ENCODE assay signal across 28 mouse cellular contexts in the genomic region with DNA sequence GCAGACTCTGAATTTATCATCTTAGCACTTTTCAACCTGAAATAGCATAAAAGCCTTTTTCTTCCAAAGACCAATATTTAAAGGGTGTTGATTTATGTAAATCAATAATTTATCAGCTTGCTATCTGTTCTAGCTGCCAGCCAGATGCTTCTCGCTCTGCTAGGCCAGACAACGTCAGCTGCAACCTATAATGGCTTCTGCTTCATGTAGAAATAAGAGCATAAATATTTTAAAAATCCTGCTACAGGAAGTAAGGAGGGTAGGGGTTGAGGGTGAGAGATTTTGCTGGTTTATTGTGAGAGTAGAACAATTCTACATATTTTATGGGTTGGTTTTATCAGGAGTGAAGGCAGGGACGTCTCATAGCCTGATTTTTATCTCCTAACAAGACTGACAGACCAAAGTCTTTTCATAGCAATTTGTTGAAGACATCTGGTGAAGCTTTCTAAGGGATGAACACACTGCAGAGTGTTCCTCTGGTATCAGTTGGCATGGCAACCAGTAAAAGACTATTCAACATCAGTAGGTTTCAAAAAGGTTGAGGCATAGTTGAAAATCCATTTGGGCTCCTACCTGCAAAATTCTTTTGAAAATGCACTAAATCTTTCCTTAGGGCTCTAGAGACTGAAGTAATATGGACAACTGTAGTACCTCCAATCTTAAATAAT.
A peak's percentile ranks its signal among the peaks of the same experiment; 100 is the strongest.
DNase-seq lines count a peak whose midpoint lies in the region; ATAC-seq and TF ChIP-seq lines count a peak whose summit lies in the region.
"Had no signal": no experiment of that assay in that cellular context is flagged by ENCODE, and none has a peak within 500 bp of the region (broad histone marks: within the 10 kb centered on the region; RNA-seq: fewer than 3 reads in every experiment).

No protein-coding gene starts in this region.

- WGBS in forebrain, postnatal 0 days, result 51% methylated on average over 3 of the region's 3 CpGs
- 74% methylated on average over 3 of the region's 3 CpGs for WGBS in forebrain, embryonic 13.5 days
- 61% methylated on average over 3 of the region's 3 CpGs for WGBS in midbrain, embryonic 12.5 days
- WGBS in midbrain, embryonic 11.5 days, result 63% methylated on average over 3 of the region's 3 CpGs
- 45% methylated on average over 3 of the region's 3 CpGs for WGBS in midbrain, embryonic 14.5 days
- WGBS in cerebellum, adult 2 months, result 60% methylated on average over 3 of the region's 3 CpGs

- no peak overlapping the region for H3K9ac ChIP-seq in forebrain, postnatal 0 days
- no peak overlapping the region for H3K9ac ChIP-seq in forebrain, embryonic 13.5 days
- no peak overlapping the region for H3K9ac ChIP-seq in midbrain, embryonic 12.5 days (replicated peaks)
- H3K9ac ChIP-seq in midbrain, embryonic 11.5 days (ENCODE audit: low read length), result no peak overlapping the region
- H3K9ac ChIP-seq in midbrain, embryonic 14.5 days (replicated peaks; ENCODE audit: low read length), result no peak overlapping the region
- H3K9ac ChIP-seq: embryonic facial prominence, embryonic 12.5 days; limb, embryonic 15.5 days; liver, embryonic 14.5 days; lung, embryonic 15.5 days; neural tube, embryonic 13.5 days had no signal

- H3K27ac ChIP-seq in forebrain, postnatal 0 days (ENCODE audit: low read depth, low read length), result no peak overlapping the region
- H3K27ac ChIP-seq in forebrain, embryonic 13.5 days, result no peak overlapping the region
- H3K27ac ChIP-seq in midbrain, embryonic 12.5 days (replicated peaks), result no peak overlapping the region
- H3K27ac ChIP-seq in midbrain, embryonic 11.5 days (ENCODE audit: low read depth, low read length), result no peak overlapping the region
- H3K27ac ChIP-seq in midbrain, embryonic 14.5 days (replicated peaks; ENCODE audit: low read depth, low read length), result no peak overlapping the region
- H3K27ac ChIP-seq in cerebellum, adult 2 months (ENCODE audit: insufficient read depth, low read length), result no peak overlapping the region
- H3K27ac ChIP-seq: embryonic facial prominence, embryonic 12.5 days; heart, embryonic 10.5 days; hindbrain, embryonic 10.5 days; limb, embryonic 15.5 days; liver, embryonic 14.5 days; lung, embryonic 15.5 days; neural tube, embryonic 13.5 days; stomach, postnatal 0 days had no signal

- no peak for TF ChIP-seq CTCF in forebrain, postnatal 0 days (IDR thresholded peaks at IDR 0.05; ENCODE audit: low read depth)
- TF ChIP-seq CTCF in cerebellum, adult 2 months (IDR thresholded peaks at IDR 0.05; ENCODE audit: borderline replicate concordance, insufficient read depth, low read depth, low read length), result no peak

- no peaks in the 10 kb centered on the region for H3K4me1 ChIP-seq in forebrain, postnatal 0 days (ENCODE audit: insufficient read depth)
- no peaks in the 10 kb centered on the region for H3K4me1 ChIP-seq in forebrain, embryonic 13.5 days
- H3K4me1 ChIP-seq in midbrain, embryonic 12.5 days, result no peaks in the 10 kb centered on the region
- H3K4me1 ChIP-seq in midbrain, embryonic 11.5 days (ENCODE audit: control insufficient read depth, insufficient read depth, low read length), result no peaks in the 10 kb centered on the region
- no peaks in the 10 kb centered on the region for H3K4me1 ChIP-seq in midbrain, embryonic 14.5 days (ENCODE audit: control insufficient read depth, insufficient read depth, low read length)
- no peaks in the 10 kb centered on the region for H3K4me1 ChIP-seq in cerebellum, adult 2 months (ENCODE audit: control insufficient read depth, insufficient read depth, low read length)
- H3K4me1 ChIP-seq: embryonic facial prominence, embryonic 12.5 days; heart, embryonic 10.5 days; hindbrain, embryonic 10.5 days; limb, embryonic 15.5 days; lung, embryonic 15.5 days; megakaryocyte, embryonic 14.5 days; neural tube, embryonic 13.5 days had no signal

- peak; percentile 58; the same call in 1 of the 2 replicates for ATAC-seq in forebrain, postnatal 0 days
- ATAC-seq in forebrain, embryonic 13.5 days, result no peak
- peak; percentile 52 for ATAC-seq in midbrain, embryonic 12.5 days (ENCODE audit: low FRiP score, low read depth)
- no peak for ATAC-seq in midbrain, embryonic 11.5 days (ENCODE audit: low FRiP score)
- ATAC-seq in midbrain, embryonic 14.5 days (ENCODE audit: low FRiP score, low TSS enrichment), result peak; percentile 27; the same call in 1 of the 2 replicates
- ATAC-seq: hindbrain, embryonic 16.5 days; intestine, embryonic 16.5 days had no signal

- H3K27me3 ChIP-seq in forebrain, postnatal 0 days (ENCODE audit: insufficient read depth, low read length), result no peaks in the 10 kb centered on the region
- no peaks in the 10 kb centered on the region for H3K27me3 ChIP-seq in forebrain, embryonic 13.5 days
- no peaks in the 10 kb centered on the region for H3K27me3 ChIP-seq in midbrain, embryonic 12.5 days
- H3K27me3 ChIP-seq in midbrain, embryonic 11.5 days (ENCODE audit: control insufficient read depth, insufficient read depth, low read length), result no peaks in the 10 kb centered on the region
- H3K27me3 ChIP-seq in midbrain, embryonic 14.5 days (ENCODE audit: control insufficient read depth, insufficient read depth, low read length), result no peaks in the 10 kb centered on the region
- no peaks in the 10 kb centered on the region for H3K27me3 ChIP-seq in cerebellum, adult 2 months (ENCODE audit: control insufficient read depth, insufficient read depth, low read length)
- H3K27me3 ChIP-seq: embryonic facial prominence, embryonic 12.5 days; limb, embryonic 15.5 days; lung, embryonic 15.5 days; megakaryocyte, embryonic 14.5 days; neural tube, embryonic 13.5 days had no signal

- no peak overlapping the region for H3K4me3 ChIP-seq in forebrain, postnatal 0 days (ENCODE audit: low read depth, low read length)
- H3K4me3 ChIP-seq in forebrain, embryonic 13.5 days, result no peak overlapping the region
- no peak overlapping the region for H3K4me3 ChIP-seq in midbrain, embryonic 12.5 days
- no peak overlapping the region for H3K4me3 ChIP-seq in midbrain, embryonic 11.5 days (ENCODE audit: low read depth, low read length)
- no peak overlapping the region for H3K4me3 ChIP-seq in midbrain, embryonic 14.5 days (replicated peaks; ENCODE audit: low read depth, low read length)
- H3K4me3 ChIP-seq in cerebellum, adult 2 months (replicated peaks; ENCODE audit: insufficient read depth, low read depth, low read length), result no peak overlapping the region
- H3K4me3 ChIP-seq: embryonic facial prominence, embryonic 12.5 days; heart, embryonic 10.5 days; hindbrain, embryonic 10.5 days; limb, embryonic 15.5 days; lung, embryonic 15.5 days; megakaryocyte, embryonic 14.5 days; neural tube, embryonic 13.5 days had no signal

- peak; percentile 13 for DNase-seq in forebrain, postnatal 0 days
- DNase-seq in midbrain, embryonic 11.5 days (ENCODE audit: low spot score, missing footprints), result no peak
- peak; percentile 50 for DNase-seq in midbrain, embryonic 14.5 days
- no peak for DNase-seq in heart, adult 9 months (ENCODE audit: low spot score in 2 of 2)
- no peak for DNase-seq in cerebellum, adult 2 months
- DNase-seq: adrenal gland, postnatal 25 days; cerebellum, adult 11 months; cerebellum, postnatal 25 days; kidney, adult 9 months; kidney, postnatal 14 days; left cerebral cortex, postnatal 4 days; lung, postnatal 36 days; right cerebral cortex, postnatal 14 days; thymus, adult 2 months; thymus, postnatal 4 days had no signal

- no peak for TF ChIP-seq POLR2A in cerebellum, adult 2 months (IDR thresholded peaks at IDR 0.05; ENCODE audit: borderline replicate concordance, insufficient read depth, low read length)

- H3K9me3 ChIP-seq in forebrain, postnatal 0 days (ENCODE audit: low read length), result no peaks in the 10 kb centered on the region
- H3K9me3 ChIP-seq in forebrain, embryonic 13.5 days (replicated peaks), result no peaks in the 10 kb centered on the region
- H3K9me3 ChIP-seq in midbrain, embryonic 12.5 days, result no peaks in the 10 kb centered on the region
- no peaks in the 10 kb centered on the region for H3K9me3 ChIP-seq in midbrain, embryonic 11.5 days (ENCODE audit: control insufficient read depth, low read length)
- no peaks in the 10 kb centered on the region for H3K9me3 ChIP-seq in midbrain, embryonic 14.5 days (ENCODE audit: control insufficient read depth, low read length)
- H3K9me3 ChIP-seq: embryonic facial prominence, embryonic 12.5 days; heart, embryonic 10.5 days; hindbrain, embryonic 10.5 days; limb, embryonic 15.5 days; lung, embryonic 15.5 days; neural tube, embryonic 13.5 days had no signal

- H3K4me2 ChIP-seq in forebrain, postnatal 0 days (ENCODE audit: low read depth), result no peak overlapping the region
- no peak overlapping the region for H3K4me2 ChIP-seq in forebrain, embryonic 13.5 days
- H3K4me2 ChIP-seq in midbrain, embryonic 12.5 days (replicated peaks), result no peak overlapping the region
- no peak overlapping the region for H3K4me2 ChIP-seq in midbrain, embryonic 11.5 days
- no peak overlapping the region for H3K4me2 ChIP-seq in midbrain, embryonic 14.5 days (ENCODE audit: low read length)
- H3K4me2 ChIP-seq: embryonic facial prominence, embryonic 12.5 days; limb, embryonic 15.5 days; lung, embryonic 15.5 days; neural tube, embryonic 13.5 days had no signal

- H3K36me3 ChIP-seq in forebrain, postnatal 0 days (ENCODE audit: insufficient read depth), result no peaks in the 10 kb centered on the region
- H3K36me3 ChIP-seq in forebrain, embryonic 13.5 days (ENCODE audit: poor library complexity, severe bottlenecking), result no peaks in the 10 kb centered on the region
- H3K36me3 ChIP-seq in midbrain, embryonic 12.5 days, result no peaks in the 10 kb centered on the region
- no peaks in the 10 kb centered on the region for H3K36me3 ChIP-seq in midbrain, embryonic 11.5 days (ENCODE audit: control insufficient read depth, insufficient read depth, low read length)
- H3K36me3 ChIP-seq in midbrain, embryonic 14.5 days (ENCODE audit: control insufficient read depth, insufficient read depth, low read length), result no peaks in the 10 kb centered on the region
- H3K36me3 ChIP-seq: embryonic facial prominence, embryonic 12.5 days; heart, embryonic 10.5 days; hindbrain, embryonic 10.5 days; limb, embryonic 15.5 days; lung, embryonic 15.5 days; neural tube, embryonic 13.5 days had no signal

Comparison
In these comparisons a context has a peak if more than half of its experiments do, and no peak if none do; other contexts are left out.
1. ATAC-seq: peak in forebrain, postnatal 0 days (single experiment), midbrain, embryonic 12.5 days (single experiment) and midbrain, embryonic 14.5 days (single experiment); none in forebrain, embryonic 13.5 days (single experiment) and midbrain, embryonic 11.5 days (single experiment).
2. DNase-seq: peak in forebrain, postnatal 0 days (single experiment) and midbrain, embryonic 14.5 days (single experiment); none in midbrain, embryonic 11.5 days (single experiment), heart, adult 9 months (0 of 2) and cerebellum, adult 2 months (0 of 2).